Mouse (Mus musculus): ENCODE results near the gene Cphx1. TPM values are rescaled to one million over a fixed set of nuclear protein-coding genes. Genes with fewer than 3 reads are reported as not detected.
A peak's percentile ranks its signal among the peaks of the same experiment; 100 is the strongest.
"Not testable (repeated sequence)": the region's sequence is repeated elsewhere in the genome, so short reads cannot be mapped to it uniquely, and the experiment has no call there.

Cphx1 gene
- not detected in 2 replicates for polyA plus RNA-seq (2015; fragmentation: Nextera tagmentation; extraction: Ambion mirVana)

GRCm38 (mm10) chr14:25938004-25938403, at the start of gene Cphx1:
Gene Cphx1, plus strand, starts transcription at chr14:25938304.
- not testable (repeated sequence) for H3K27ac ChIP-seq (ENCODE audit: low read length); H3K36me3 ChIP-seq (ENCODE audit: control insufficient read depth, insufficient read depth); H3K4me1 ChIP-seq (ENCODE audit: control insufficient read depth, low read depth, low read length); H3K4me2 ChIP-seq (ENCODE audit: low read depth, low read length); H3K9ac ChIP-seq (ENCODE audit: low read depth, low read length); H3K27me3 ChIP-seq (ENCODE audit: control insufficient read depth, insufficient read depth, low read depth, low read length); H3K9me3 ChIP-seq (replicated peaks; ENCODE audit: control insufficient read depth, low read length); ATAC-seq (ENCODE audit: low read depth); H3K4me3 ChIP-seq (ENCODE audit: low read depth, low read length)
- WGBS (ENCODE audit: insufficient replicate concordance), result no CpG with 5 or more reads among the region's 8 CpGs

DNA sequence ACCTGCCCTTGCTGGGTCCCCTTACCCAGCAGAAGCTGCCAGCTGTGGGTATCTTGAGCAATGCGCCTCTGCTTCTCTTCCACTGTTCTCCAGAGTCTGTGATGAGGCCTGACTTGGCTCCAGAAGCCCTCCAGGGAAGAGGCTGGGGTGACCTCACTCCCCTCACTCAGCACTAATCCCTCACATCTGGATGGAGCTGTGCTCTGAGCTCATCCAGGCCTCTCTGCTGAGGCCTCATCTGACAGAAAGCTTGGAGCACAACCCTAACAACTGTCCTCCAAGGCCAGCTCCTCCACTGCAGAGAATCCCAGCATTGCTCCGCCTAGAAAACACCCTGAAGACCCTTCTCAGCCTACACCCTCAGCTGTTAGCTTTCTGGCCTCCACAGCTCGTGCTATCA, 43.5 kb upstream of the Cphx1 start:
- not testable (repeated sequence) for H3K4me2 ChIP-seq (ENCODE audit: low read depth, low read length); H3K9me3 ChIP-seq (replicated peaks; ENCODE audit: control insufficient read depth, low read length); H3K4me1 ChIP-seq (ENCODE audit: control insufficient read depth, low read depth, low read length); H3K9ac ChIP-seq (ENCODE audit: low read depth, low read length); H3K27me3 ChIP-seq (ENCODE audit: control insufficient read depth, insufficient read depth, low read depth, low read length); H3K36me3 ChIP-seq (ENCODE audit: control insufficient read depth, insufficient read depth); ATAC-seq (ENCODE audit: low read depth); H3K27ac ChIP-seq (ENCODE audit: low read length); H3K4me3 ChIP-seq (ENCODE audit: low read depth, low read length)
- WGBS (ENCODE audit: insufficient replicate concordance), result no CpG with 5 or more reads among the region's 3 CpGs

DNA sequence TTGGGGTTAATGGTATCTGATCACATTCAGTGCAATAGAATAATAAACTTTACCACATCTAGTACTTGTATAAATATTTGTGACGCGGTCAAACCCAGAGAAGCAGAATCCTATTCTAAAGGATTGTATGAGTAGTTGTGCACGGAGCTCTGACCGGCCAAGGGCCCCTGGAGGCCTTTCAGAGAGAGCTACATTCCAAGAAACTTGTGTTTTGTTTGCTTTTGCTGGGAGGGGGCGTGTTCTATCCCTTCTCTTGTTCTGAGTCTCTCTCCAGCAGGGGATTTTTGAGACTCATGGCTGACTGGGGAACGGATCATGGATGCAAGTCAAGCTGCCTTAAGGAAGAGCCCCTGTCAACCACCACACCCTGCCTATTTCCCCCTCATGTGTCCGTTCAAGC, 42.4 kb upstream of the Cphx1 start:
- not testable (repeated sequence) for H3K4me3 ChIP-seq (ENCODE audit: low read depth, low read length); ATAC-seq (ENCODE audit: low read depth); H3K4me1 ChIP-seq (ENCODE audit: control insufficient read depth, low read depth, low read length); H3K9ac ChIP-seq (ENCODE audit: low read depth, low read length); H3K27me3 ChIP-seq (ENCODE audit: control insufficient read depth, insufficient read depth, low read depth, low read length); H3K27ac ChIP-seq (ENCODE audit: low read length); H3K36me3 ChIP-seq (ENCODE audit: control insufficient read depth, insufficient read depth); H3K9me3 ChIP-seq (replicated peaks; ENCODE audit: control insufficient read depth, low read length); H3K4me2 ChIP-seq (ENCODE audit: low read depth, low read length)
- WGBS (ENCODE audit: insufficient replicate concordance), result no CpG with 5 or more reads among the region's 7 CpGs

DNA sequence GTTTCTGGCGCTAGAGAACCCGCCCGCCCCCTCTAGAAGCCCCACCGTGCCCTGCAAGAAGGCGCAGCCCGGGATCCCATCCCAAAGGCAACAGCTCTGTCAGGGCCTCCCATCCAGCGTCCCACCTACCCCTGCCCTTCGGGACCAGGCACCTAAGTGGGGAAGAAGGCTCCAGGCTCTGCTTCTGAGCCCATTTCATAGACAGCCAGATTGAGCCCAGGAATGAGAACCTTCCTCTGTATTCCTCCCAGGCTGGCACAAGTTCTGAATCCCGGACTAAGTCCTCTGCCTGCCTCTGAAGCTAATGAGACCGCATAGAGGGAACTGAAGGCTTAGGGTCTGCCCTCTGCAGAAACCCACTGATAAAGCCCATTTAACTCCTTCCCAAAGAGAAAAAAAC, 35.1 kb upstream of the Cphx1 start, which contains the start of gene Plac9a:
Plac9a (minus strand) TSS at position 101 of the 400 bp plus-strand sequence.
- H3K9me3 ChIP-seq (replicated peaks; ENCODE audit: control insufficient read depth, low read length); H3K4me3 ChIP-seq (ENCODE audit: low read depth, low read length); H3K4me1 ChIP-seq (ENCODE audit: control insufficient read depth, low read depth, low read length); H3K27ac ChIP-seq (ENCODE audit: low read length); H3K9ac ChIP-seq (ENCODE audit: low read depth, low read length); H3K27me3 ChIP-seq (ENCODE audit: control insufficient read depth, insufficient read depth, low read depth, low read length); H3K36me3 ChIP-seq (ENCODE audit: control insufficient read depth, insufficient read depth); ATAC-seq (ENCODE audit: low read depth); H3K4me2 ChIP-seq (ENCODE audit: low read depth, low read length): not testable (repeated sequence)
- no CpG with 5 or more reads among the region's 10 CpGs for WGBS (ENCODE audit: insufficient replicate concordance)

DNA sequence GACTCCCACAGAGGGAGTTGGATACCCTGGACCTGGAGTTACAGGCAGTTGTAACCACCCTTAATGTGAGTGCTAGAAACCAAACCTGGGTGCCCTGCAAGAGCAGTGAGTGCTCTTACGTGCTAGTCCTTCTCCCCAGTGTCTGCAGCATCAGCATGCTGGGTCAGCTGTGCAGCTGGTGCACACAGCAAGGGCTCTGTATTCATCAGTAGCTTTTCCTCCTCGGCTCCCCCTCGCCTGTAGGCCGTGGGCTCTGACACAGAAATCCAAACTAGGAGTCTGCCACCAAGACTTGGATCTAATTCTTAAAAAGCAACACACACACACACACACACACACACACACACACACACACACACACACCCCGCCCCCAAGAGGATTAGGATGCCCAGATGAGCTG, 32.9 kb upstream of the Cphx1 start:
- not testable (repeated sequence) for H3K9me3 ChIP-seq (replicated peaks; ENCODE audit: control insufficient read depth, low read length); H3K9ac ChIP-seq (ENCODE audit: low read depth, low read length); ATAC-seq (ENCODE audit: low read depth); H3K27me3 ChIP-seq (ENCODE audit: control insufficient read depth, insufficient read depth, low read depth, low read length); H3K4me2 ChIP-seq (ENCODE audit: low read depth, low read length); H3K27ac ChIP-seq (ENCODE audit: low read length); H3K36me3 ChIP-seq (ENCODE audit: control insufficient read depth, insufficient read depth); H3K4me3 ChIP-seq (ENCODE audit: low read depth, low read length); H3K4me1 ChIP-seq (ENCODE audit: control insufficient read depth, low read depth, low read length)
- WGBS (ENCODE audit: insufficient replicate concordance), result 50% methylated on average over 1 of the region's 5 CpGs

DNA sequence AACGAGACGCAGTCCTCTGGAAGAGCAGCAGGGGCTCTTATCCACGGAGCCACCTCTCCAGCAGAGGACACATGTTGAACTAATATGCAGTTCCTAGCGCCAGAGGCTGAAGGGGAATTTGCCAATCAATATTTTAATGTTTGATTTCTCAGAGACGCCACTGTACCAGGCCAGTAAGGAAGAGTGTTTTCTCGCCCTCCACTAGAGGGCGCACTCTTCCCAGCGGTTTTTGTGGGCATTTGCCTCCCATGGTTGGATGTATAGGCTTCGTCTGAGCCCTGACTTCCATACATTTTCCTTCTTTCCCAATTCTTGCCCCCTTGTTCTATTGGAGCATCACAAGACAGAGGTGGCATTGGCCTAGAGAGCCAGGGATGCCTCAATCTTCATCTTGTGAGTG, 30.8 kb upstream of the Cphx1 start:
- not testable (repeated sequence) for ATAC-seq (ENCODE audit: low read depth); H3K36me3 ChIP-seq (ENCODE audit: control insufficient read depth, insufficient read depth); H3K4me3 ChIP-seq (ENCODE audit: low read depth, low read length); H3K9ac ChIP-seq (ENCODE audit: low read depth, low read length); H3K27ac ChIP-seq (ENCODE audit: low read length); H3K4me1 ChIP-seq (ENCODE audit: control insufficient read depth, low read depth, low read length); H3K27me3 ChIP-seq (ENCODE audit: control insufficient read depth, insufficient read depth, low read depth, low read length); H3K4me2 ChIP-seq (ENCODE audit: low read depth, low read length); H3K9me3 ChIP-seq (replicated peaks; ENCODE audit: control insufficient read depth, low read length)
- WGBS (ENCODE audit: insufficient replicate concordance), result no CpG with 5 or more reads among the region's 9 CpGs

- H3K27me3 ChIP-seq (ENCODE audit: control insufficient read depth, insufficient read depth, low read depth, low read length); H3K27ac ChIP-seq (ENCODE audit: low read length); H3K4me1 ChIP-seq (ENCODE audit: control insufficient read depth, low read depth, low read length); H3K9me3 ChIP-seq (replicated peaks; ENCODE audit: control insufficient read depth, low read length); H3K36me3 ChIP-seq (ENCODE audit: control insufficient read depth, insufficient read depth); ATAC-seq (ENCODE audit: low read depth); H3K9ac ChIP-seq (ENCODE audit: low read depth, low read length); H3K4me2 ChIP-seq (ENCODE audit: low read depth, low read length); H3K4me3 ChIP-seq (ENCODE audit: low read depth, low read length): not testable (repeated sequence)
- no CpG with 5 or more reads among the region's 8 CpGs for WGBS (ENCODE audit: insufficient replicate concordance)
Observed at GRCm38 (mm10) chr14:25908976-25909375, 29.1 kb upstream of the Cphx1 start.

DNA sequence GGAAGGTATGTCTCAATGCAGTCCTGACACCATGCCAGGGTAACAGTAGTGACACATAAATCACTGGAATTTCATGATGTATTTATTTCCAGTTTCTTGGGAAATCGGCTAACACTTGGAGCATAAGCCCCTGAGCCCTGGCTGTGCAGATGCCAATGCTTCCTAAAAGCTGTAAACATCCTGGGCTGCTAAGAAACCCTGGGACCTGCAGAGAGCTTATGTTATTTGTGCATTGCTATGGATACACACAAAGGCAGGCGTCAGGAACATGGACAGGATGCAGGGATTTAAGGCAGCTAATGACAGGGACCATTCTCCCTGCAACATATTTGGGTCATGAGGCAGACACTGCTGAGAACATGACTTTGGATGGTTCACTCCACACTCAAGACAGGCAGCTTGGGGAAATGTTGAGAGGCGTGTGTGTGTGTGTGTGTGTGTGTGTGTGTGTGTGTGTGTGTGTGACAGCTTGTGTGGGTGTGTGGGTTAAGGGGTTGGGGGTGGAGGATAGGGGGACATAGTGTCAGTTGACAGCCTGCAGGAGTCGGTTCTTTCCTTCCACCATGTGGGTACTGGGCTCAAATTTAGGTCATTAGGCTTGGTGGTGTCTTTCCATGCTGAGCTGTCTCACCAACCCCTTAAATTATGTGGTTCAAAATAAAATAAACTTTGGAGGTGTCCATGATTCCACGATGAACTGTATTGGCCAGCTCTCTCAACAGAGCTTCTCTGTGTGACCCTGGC, 19.5 kb upstream of the Cphx1 start:
- not testable (repeated sequence) for H3K27me3 ChIP-seq (ENCODE audit: control insufficient read depth, insufficient read depth, low read depth, low read length); H3K27ac ChIP-seq (ENCODE audit: low read length); H3K36me3 ChIP-seq (ENCODE audit: control insufficient read depth, insufficient read depth); H3K4me1 ChIP-seq (ENCODE audit: control insufficient read depth, low read depth, low read length); H3K4me3 ChIP-seq (ENCODE audit: low read depth, low read length); H3K9me3 ChIP-seq (replicated peaks; ENCODE audit: control insufficient read depth, low read length); H3K4me2 ChIP-seq (ENCODE audit: low read depth, low read length); H3K9ac ChIP-seq (ENCODE audit: low read depth, low read length); ATAC-seq (ENCODE audit: low read depth)
- WGBS (ENCODE audit: insufficient replicate concordance), result no CpG with 5 or more reads among the region's 5 CpGs

DNA sequence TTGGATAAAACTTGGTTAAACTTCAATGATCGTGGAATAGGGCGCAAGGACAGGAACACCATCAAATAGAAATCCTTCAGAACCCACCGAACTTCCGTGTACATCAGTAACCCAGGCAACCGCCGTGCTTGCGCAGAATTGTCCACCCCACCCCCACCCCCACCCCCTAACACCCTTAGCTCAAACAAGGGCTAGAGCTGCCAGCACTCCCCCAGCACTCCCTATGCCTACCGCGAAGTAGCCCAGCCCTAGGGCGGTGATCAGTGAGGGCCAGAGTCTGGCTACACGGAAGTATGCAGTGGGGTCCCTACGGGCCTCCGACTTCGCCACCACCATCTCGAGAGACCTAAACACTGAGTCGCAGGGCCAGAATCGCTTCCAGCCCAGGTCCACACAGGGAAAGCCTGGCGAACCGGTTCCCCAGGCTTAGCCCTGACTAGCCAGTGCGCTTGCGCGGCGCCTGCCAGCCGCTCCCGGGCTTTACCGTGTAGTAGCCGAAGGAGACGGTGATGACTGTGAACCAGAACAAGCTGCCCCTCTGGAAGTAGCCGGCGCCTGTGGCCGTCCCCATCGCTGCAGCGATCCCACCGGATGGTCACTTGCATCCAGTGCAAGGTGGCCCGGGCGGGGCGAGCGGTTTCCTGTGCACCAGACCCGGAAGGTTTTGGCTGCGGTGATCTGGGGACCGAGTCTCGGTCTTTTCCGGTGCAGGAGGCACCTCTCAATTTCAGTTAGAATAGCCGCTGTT, 11.1 kb upstream of the Cphx1 start:
- H3K27me3 ChIP-seq (ENCODE audit: control insufficient read depth, insufficient read depth, low read depth, low read length); H3K4me3 ChIP-seq (ENCODE audit: low read depth, low read length); H3K9me3 ChIP-seq (replicated peaks; ENCODE audit: control insufficient read depth, low read length); H3K4me2 ChIP-seq (ENCODE audit: low read depth, low read length); H3K36me3 ChIP-seq (ENCODE audit: control insufficient read depth, insufficient read depth); H3K9ac ChIP-seq (ENCODE audit: low read depth, low read length); H3K4me1 ChIP-seq (ENCODE audit: control insufficient read depth, low read depth, low read length); H3K27ac ChIP-seq (ENCODE audit: low read length): not testable (repeated sequence)
- ATAC-seq (ENCODE audit: low read depth), result peak; percentile 69
- WGBS (ENCODE audit: insufficient replicate concordance), result no CpG with 5 or more reads among the region's 44 CpGs

Measured in liver, embryonic 16.5 days (tissue).